Mouse (Mus musculus) liver, embryonic 11.5 days (tissue): Measurements from ENCODE around the gene Apbb2. TPM values are rescaled to one million over a fixed set of nuclear protein-coding genes. Genes with fewer than 3 reads are reported as not detected.

Experiments
- ATAC-seq: fragments of 200-750 bp; cut with Nextera tagmentation; replicated peaks from 2 replicates; pipeline ENCODE4 v1.8.0; 2017; ENCODE audit warnings: moderate number of reproducible peaks, mild to moderate bottlenecking, moderate TSS enrichment, moderate library complexity; ENCODE audit not compliant: low FRiP score
- DNase-seq: peaks from one replicate; pipeline ENCODE4 v3.0.0-alpha.2; 2017; ENCODE audit warnings: low spot score
- H3K27ac ChIP-seq: fragments of 300-500 bp; sonication (generic); 2 replicates; pipeline ENCODE4 v1.5.1; 2014; ENCODE audit warnings: mild to moderate bottlenecking, low read depth, low read length, control low read depth
- H3K27me3 ChIP-seq: fragments of 300-500 bp; sonication (generic); replicated peaks from 2 replicates; pipeline ENCODE4 v1.6.1; 2014; ENCODE audit warnings: low read length, mixed read lengths; ENCODE audit not compliant: control insufficient read depth, insufficient read depth
- H3K36me3 ChIP-seq: fragments of 300-500 bp; sonication (generic); 2 replicates; pipeline ENCODE4 v1.6.1; 2014; ENCODE audit warnings: mild to moderate bottlenecking, low read length, moderate library complexity, mixed read lengths; ENCODE audit not compliant: control insufficient read depth, insufficient read depth
- H3K4me1 ChIP-seq: fragments of 300-500 bp; sonication (generic); replicated peaks from 2 replicates; pipeline ENCODE4 v1.6.1; 2014; ENCODE audit warnings: low read length, mixed read lengths; ENCODE audit not compliant: control insufficient read depth, insufficient read depth
- H3K4me2 ChIP-seq: fragments of 300-500 bp; sonication (generic); 2 replicates; pipeline ENCODE4 v1.6.1; 2014; ENCODE audit warnings: mild to moderate bottlenecking, control low read depth, moderate library complexity
- H3K4me3 ChIP-seq: fragments of 300-500 bp; sonication (generic); 2 replicates; pipeline ENCODE4 v1.5.1; 2014; ENCODE audit warnings: low read depth, low read length, control low read depth
- H3K9ac ChIP-seq: fragments of 300-500 bp; sonication (generic); 2 replicates; pipeline ENCODE4 v1.6.1; 2014; ENCODE audit warnings: low read depth, low read length, control low read depth
- H3K9me3 ChIP-seq: fragments of 300-500 bp; sonication (generic); 2 replicates; pipeline ENCODE4 v1.6.1; 2016; ENCODE audit warnings: low read length, inconsistent platforms, mixed read lengths; ENCODE audit not compliant: control insufficient read depth
- WGBS: fragments of 180-500 bp; shearing (Covaris S2); extraction: QIAGEN DNeasy Blood & Tissue Kit; methylation state at CpG from one replicate; pipeline ENCODE4 v1.1.7; 2014; 5-methylcytosine and 5-hydroxymethylcytosine counted together
- polyA plus RNA-seq: library from polyadenylated mRNA; unstranded; fragments of >200 nt; fragmentation: Nextera tagmentation; extraction: Ambion mirVana; gene quantifications from 2 replicates; pipeline ENCODE4 v1.2.1, GENCODE M21; 2014

The Apbb2 gene
- polyA plus RNA-seq, 1 experiment from 2014 or later, result 14.2 TPM

DNA sequence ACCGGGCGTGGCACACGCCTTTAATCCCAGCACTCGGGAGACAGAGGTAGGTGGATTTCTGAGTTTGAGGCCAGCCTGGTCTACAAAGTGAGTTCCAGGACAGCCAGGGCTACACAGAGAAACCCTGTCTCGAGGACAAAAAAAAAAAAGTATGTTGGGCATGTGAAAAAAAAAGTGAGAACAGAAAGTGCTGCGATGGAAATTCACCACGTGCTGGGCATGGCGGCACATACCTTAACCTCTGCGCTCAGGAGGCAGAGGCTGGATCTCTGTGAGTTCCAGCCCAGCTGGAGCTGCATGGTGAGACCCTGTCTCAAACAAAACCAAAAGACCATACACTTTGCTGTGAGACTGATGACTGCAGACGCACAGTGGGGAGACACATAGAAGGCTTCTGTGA lies 363.5 kb downstream of the Apbb2 start:
- H3K27me3 ChIP-seq, result peaks cover 10% of the 10 kb centered on the region
- H3K9me3 ChIP-seq, result no peaks in the 10 kb centered on the region
- H3K4me2 ChIP-seq, result no peak overlapping the region
- WGBS, result 82% methylated on average over 10 of the region's 10 CpGs
- ATAC-seq, result no peak
- H3K4me3 ChIP-seq, result no peak overlapping the region
- H3K36me3 ChIP-seq, result no peaks in the 10 kb centered on the region
- DNase-seq, result no peak
- no peaks in the 10 kb centered on the region; the same call in 1 of the 2 replicates for H3K4me1 ChIP-seq
- H3K27ac ChIP-seq, result no peak overlapping the region
- H3K9ac ChIP-seq, result no peak overlapping the region

DNA sequence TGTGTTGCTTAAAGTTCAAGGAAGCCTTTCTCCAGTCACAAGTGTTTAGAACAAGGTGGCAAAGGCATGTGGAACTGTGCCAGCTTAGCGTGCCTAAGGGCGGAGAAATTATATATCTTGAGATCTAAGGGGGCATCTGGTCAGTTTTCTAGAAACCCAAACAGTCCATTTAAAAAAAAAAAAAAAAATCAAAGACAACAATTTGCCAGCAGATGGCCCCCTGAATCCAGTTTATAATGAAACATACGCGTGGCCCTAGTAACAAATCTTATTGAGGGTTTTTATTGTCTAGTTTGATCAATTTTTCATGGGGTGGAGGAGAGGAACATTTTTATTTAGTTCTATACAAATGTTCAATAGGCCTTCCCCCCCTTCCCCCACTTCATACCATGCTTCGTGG lies 365.4 kb downstream of the Apbb2 start:
- H3K27me3 ChIP-seq, result no peaks in the 10 kb centered on the region
- no peak overlapping the region for H3K27ac ChIP-seq
- H3K36me3 ChIP-seq, result no peaks in the 10 kb centered on the region
- ATAC-seq (no peak), DNase-seq (no peak)
- no peak overlapping the region for H3K4me2 ChIP-seq
- no peak overlapping the region for H3K9ac ChIP-seq
- H3K9me3 ChIP-seq, result no peaks in the 10 kb centered on the region
- no peaks in the 10 kb centered on the region for H3K4me1 ChIP-seq
- no peak overlapping the region for H3K4me3 ChIP-seq
- WGBS, result 77% methylated on average over 5 of the region's 5 CpGs

Other genes starting within 250 kb of the Apbb2 start
- gene Uchl1, start 57.3 kb upstream of the Apbb2 start, polyA plus RNA-seq, result 11.3 and 14.0 TPM in 2 replicates
- gene Limch1, start 127.0 kb upstream of the Apbb2 start, polyA plus RNA-seq, result 11.6 and 13.4 TPM in 2 replicates